Mouse (Mus musculus) limb, embryonic 10.5 days (tissue): ENCODE measurements around the gene Cd209c. TPM values are rescaled to one million over a fixed set of nuclear protein-coding genes. Genes with fewer than 3 reads are reported as not detected.
A peak's percentile ranks its signal among the peaks of the same experiment; 100 is the strongest.

Experiments used
- DNase-seq: peaks from one replicate; pipeline ENCODE4 v3.0.0-alpha.2; 2017; ENCODE audit warnings: low spot score
- H3K27ac ChIP-seq: fragments of 300-500 bp; sonication (generic); 2 replicates; pipeline ENCODE4 v1.5.1; 2016; ENCODE audit warnings: mild to moderate bottlenecking
- H3K27me3 ChIP-seq: fragments of 300-500 bp; sonication (generic); 2 replicates; pipeline ENCODE4 v1.6.1; 2016; ENCODE audit warnings: low read depth, mild to moderate bottlenecking; ENCODE audit not compliant: poor library complexity, severe bottlenecking
- H3K36me3 ChIP-seq: fragments of 300-500 bp; sonication (generic); 2 replicates; pipeline ENCODE4 v1.6.1; 2016; ENCODE audit warnings: mild to moderate bottlenecking, moderate library complexity
- H3K4me1 ChIP-seq: fragments of 300-500 bp; sonication (generic); 2 replicates; pipeline ENCODE4 v1.6.1; 2016
- H3K4me3 ChIP-seq: fragments of 300-500 bp; sonication (generic); 2 replicates; pipeline ENCODE4 v1.5.1; 2016; ENCODE audit warnings: mild to moderate bottlenecking, moderate library complexity
- H3K9me3 ChIP-seq: fragments of 300-500 bp; sonication (generic); replicated peaks from 2 replicates; pipeline ENCODE4 v1.6.1; 2016; ENCODE audit warnings: mild to moderate bottlenecking
- WGBS: fragments of 180-500 bp; shearing (Covaris S2); methylation state at CpG from one replicate; pipeline ENCODE4 v1.1.7; 2016; 5-methylcytosine and 5-hydroxymethylcytosine counted together
- polyA plus RNA-seq: library from polyadenylated mRNA; unstranded; fragments of >200 nt; fragmentation: Nextera tagmentation; extraction: Ambion mirVana; gene quantifications from 2 replicates; pipeline ENCODE4 v1.2.1, GENCODE M21; 2016

The Cd209c gene
- polyA plus RNA-seq: 0.38 and 0.56 TPM in 2 replicates

GRCm38 (mm10) chr8:3954646-3955045, at the start of gene Cd209c:
TSS of gene Cd209c (minus strand) at chr8:3954746.
- H3K36me3 ChIP-seq: no peaks in the 10 kb centered on the region
- no peaks in the 10 kb centered on the region; the same call in 1 of the 2 replicates for H3K9me3 ChIP-seq
- no peaks in the 10 kb centered on the region for H3K27me3 ChIP-seq
- DNase-seq: no peak
- WGBS: 93% methylated on average over 1 of the region's 1 CpGs
- H3K27ac ChIP-seq: no peak within 1 kb of the TSS
- H3K4me3 ChIP-seq: no peak within 1 kb of the TSS
- H3K4me1 ChIP-seq: no peaks in the 10 kb centered on the region

- Histone ChIP-seq H3K9me3 (peaks cover 4% of the 10 kb centered on the region; the same call in 1 of the 2 replicates), H3K27me3 (no peaks in the 10 kb centered on the region; the same call in 1 of the 2 replicates), H3K4me3 (peak overlapping the region; percentile 25), H3K27ac (no peak overlapping the region), H3K4me1 (no peaks in the 10 kb centered on the region), H3K36me3 (no peaks in the 10 kb centered on the region)
- WGBS: 33% methylated on average over 42 of the region's 42 CpGs
- no peak for DNase-seq
Observed at GRCm38 (mm10) chr8:3994219-3994618, 39.7 kb upstream of the Cd209c start.

GRCm38 (mm10) chr8:3956037-3956436, 1.5 kb upstream of the Cd209c start:
- H3K27me3 ChIP-seq: no peaks in the 10 kb centered on the region
- no peak for DNase-seq
- no peak overlapping the region for H3K4me3 ChIP-seq
- no peak overlapping the region for H3K27ac ChIP-seq
- H3K4me1 ChIP-seq: no peaks in the 10 kb centered on the region
- H3K9me3 ChIP-seq: no peaks in the 10 kb centered on the region; the same call in 1 of the 2 replicates
- H3K36me3 ChIP-seq: no peaks in the 10 kb centered on the region
- 64% methylated on average over 1 of the region's 1 CpGs for WGBS

GRCm38 (mm10) chr8:3940023-3940422, 14.5 kb downstream of the Cd209c start:
- Histone ChIP-seq H3K27me3 (no peaks in the 10 kb centered on the region), H3K4me3 (no peak overlapping the region), H3K27ac (no peak overlapping the region), H3K36me3 (no peaks in the 10 kb centered on the region), H3K4me1 (no peaks in the 10 kb centered on the region), H3K9me3 (0 out of 2 replicates have a peak, but pooled peaks cover 2% of the 10 kb centered on the region)
- DNase-seq: no peak
- WGBS: 87% methylated on average over 3 of the region's 3 CpGs

GRCm38 (mm10) chr8:3926744-3927143, 27.8 kb downstream of the Cd209c start, which contains the start of gene Cd209b:
TSS of gene Cd209b (minus strand) at chr8:3926844.
- no peak within 1 kb of the TSS for H3K4me3 ChIP-seq
- no peaks in the 10 kb centered on the region for H3K36me3 ChIP-seq
- no peaks in the 10 kb centered on the region for H3K4me1 ChIP-seq
- no peak within 1 kb of the TSS for H3K27ac ChIP-seq
- H3K9me3 ChIP-seq: no peaks in the 10 kb centered on the region
- DNase-seq: no peak
- no peaks in the 10 kb centered on the region for H3K27me3 ChIP-seq
- WGBS: 89% methylated on average over 3 of the region's 3 CpGs

Other genes with a start within 250 kb of the Cd209c start
- gene Clec4g, start 234.1 kb downstream of the Cd209c start, polyA plus RNA-seq: not detected in 2 replicates
- not detected in 2 replicates for gene Cd209a, start 205.8 kb downstream of the Cd209c start, polyA plus RNA-seq
- gene Cd209e, start 100.4 kb downstream of the Cd209c start, polyA plus RNA-seq: not detected in 2 replicates
- not detected in 2 replicates for gene Cd209d, start 76.2 kb downstream of the Cd209c start, polyA plus RNA-seq
- not detected in 2 replicates for gene Cd209b, start 27.9 kb downstream of the Cd209c start, polyA plus RNA-seq
- gene Cd209f, start 151.1 kb upstream of the Cd209c start, polyA plus RNA-seq: not detected in 2 replicates
- not detected in 2 replicates for gene Cd209g, start 179.4 kb upstream of the Cd209c start, polyA plus RNA-seq
- gene Evi5l, start 211.8 kb upstream of the Cd209c start, polyA plus RNA-seq: 14.4 and 25.5 TPM in 2 replicates